Mouse (Mus musculus) CH12.LX (cell line): ENCODE results near the gene Ptcd2.

Source experiments
- CTCF ChIP-seq, 2 experiments: IDR thresholded peaks in 1 of 2; conservative IDR thresholded peaks in 1 of 2; 2 replicates each; pipeline ENCODE4 v1.5.1; 2011 to 2012; ENCODE audit warnings: low read depth in 2 of 2, low read length in 2 of 2, improper control_type of control experiment in 1 of 2, inconsistent platforms in 1 of 2, mild to moderate bottlenecking in 1 of 2, moderate library complexity in 1 of 2
- ELF1 ChIP-seq: IDR thresholded peaks from 2 replicates; pipeline ENCODE4 v1.6.1; 2014; ENCODE audit warnings: low read depth, mild to moderate bottlenecking, inconsistent platforms, low read length, improper control_type of control experiment
- EP300 ChIP-seq: IDR thresholded peaks from 2 replicates; pipeline ENCODE4 v1.6.1; 2011; ENCODE audit warnings: low read length, improper control_type of control experiment
- JUND ChIP-seq: conservative IDR thresholded peaks from 2 replicates; pipeline ENCODE4 v1.6.1; 2011; ENCODE audit warnings: low read depth, low read length, improper control_type of control experiment
- KAT2A ChIP-seq: IDR thresholded peaks from 2 replicates; pipeline ENCODE4 v1.6.1; 2012; ENCODE audit warnings: low read length, improper control_type of control experiment, inconsistent platforms; ENCODE audit not compliant: insufficient replicate concordance
- MAX ChIP-seq: IDR thresholded peaks from 2 replicates; pipeline ENCODE4 v1.6.1; 2011; ENCODE audit warnings: low read length, improper control_type of control experiment
- PAX5 ChIP-seq: IDR thresholded peaks from 2 replicates; pipeline ENCODE4 v1.6.1; 2012; ENCODE audit warnings: low read length, inconsistent platforms, mixed read lengths
- POLR2A ChIP-seq: IDR thresholded peaks from 2 replicates; pipeline ENCODE4 v1.6.1; 2011; ENCODE audit warnings: low read depth, mild to moderate bottlenecking, improper control_type of control experiment, low read length
- POLR2AphosphoS2 ChIP-seq: IDR thresholded peaks from 2 replicates; pipeline ENCODE4 v1.6.1; 2011; ENCODE audit warnings: low read depth, low read length, improper control_type of control experiment
- SMC3 ChIP-seq: IDR thresholded peaks from 2 replicates; pipeline ENCODE4 v1.6.1; 2011; ENCODE audit warnings: low read depth, low read length, improper control_type of control experiment
- TCF12 ChIP-seq: IDR thresholded peaks from 2 replicates; pipeline ENCODE4 v1.6.1; 2014; ENCODE audit warnings: low read depth, mild to moderate bottlenecking, inconsistent platforms, low read length, improper control_type of control experiment
- ZC3H11A ChIP-seq: IDR thresholded peaks from 2 replicates; pipeline ENCODE4 v1.6.1; 2012; ENCODE audit warnings: low read depth, mild to moderate bottlenecking, inconsistent platforms, low read length, improper control_type of control experiment
- ZKSCAN1 ChIP-seq: IDR thresholded peaks from 2 replicates; pipeline ENCODE4 v1.6.1; 2012; ENCODE audit warnings: low read depth, inconsistent platforms, low read length, improper control_type of control experiment, borderline replicate concordance

GRCm38 (mm10) chr13:99355072-99355471 is 10.6 kb upstream of the Ptcd2 start:
- TF ChIP-seq POLR2A (no peak), TCF12 (no peak), PAX5 (no peak), ZC3H11A (no peak), KAT2A (no peak), MAX (no peak), ELF1 (no peak), JUND (no peak), EP300 (no peak), SMC3 (no peak), POLR2AphosphoS2 (no peak), CTCF (conservative IDR thresholded peaks at IDR 0.05 in 1 of 2, IDR thresholded peaks at IDR 0.05 in 1 of 2; ENCODE audit: low read depth in 2 of 2, low read length in 2 of 2) (no peak), ZKSCAN1 (no peak)
